Mouse (Mus musculus) limb, embryonic 14.5 days (tissue): ENCODE results near the gene Plxna4. TPM values are rescaled to one million over a fixed set of nuclear protein-coding genes. Genes with fewer than 3 reads are reported as not detected.
A peak's percentile ranks its signal among the peaks of the same experiment; 100 is the strongest.

ENCODE experiments used
- ATAC-seq: fragments of 200-750 bp; cut with Nextera tagmentation; 2 replicates; pipeline ENCODE4 v1.8.0; 2017; ENCODE audit warnings: low read depth, moderate number of reproducible peaks, moderate TSS enrichment; ENCODE audit not compliant: low FRiP score
- DNase-seq: peaks from one replicate; pipeline ENCODE4 v3.0.0-alpha.2; 2015; ENCODE audit warnings: low spot score
- H3K27ac ChIP-seq: fragments of 300-500 bp; sonication (generic); replicated peaks from 2 replicates; pipeline ENCODE4 v1.5.1; 2014; ENCODE audit warnings: low read depth, mild to moderate bottlenecking, low read length, moderate library complexity, mixed read lengths
- H3K27me3 ChIP-seq: fragments of 300-500 bp; sonication (generic); 2 replicates; pipeline ENCODE4 v1.6.1; 2014; ENCODE audit warnings: low read length, mixed read lengths; ENCODE audit not compliant: control insufficient read depth, insufficient read depth
- H3K36me3 ChIP-seq: fragments of 300-500 bp; sonication (generic); 2 replicates; pipeline ENCODE4 v1.6.1; 2014; ENCODE audit warnings: mild to moderate bottlenecking, low read length, moderate library complexity, mixed read lengths; ENCODE audit not compliant: control insufficient read depth, insufficient read depth
- H3K4me1 ChIP-seq: fragments of 300-500 bp; sonication (generic); 2 replicates; pipeline ENCODE4 v1.6.1; 2014; ENCODE audit warnings: antibody characterized with exemption, low read length, mixed read lengths; ENCODE audit not compliant: control insufficient read depth, insufficient read depth
- H3K4me2 ChIP-seq: fragments of 300-500 bp; sonication (generic); replicated peaks from 2 replicates; pipeline ENCODE4 v1.6.1; 2014; ENCODE audit warnings: low read depth, mild to moderate bottlenecking, low read length, moderate library complexity; ENCODE audit not compliant: severe bottlenecking
- H3K4me3 ChIP-seq: fragments of 300-500 bp; sonication (generic); replicated peaks from 2 replicates; pipeline ENCODE4 v1.5.1; 2014; ENCODE audit warnings: low read length
- H3K9ac ChIP-seq: fragments of 300-500 bp; sonication (generic); 2 replicates; pipeline ENCODE4 v1.6.1; 2014; ENCODE audit warnings: mild to moderate bottlenecking, low read depth, low read length, moderate library complexity; ENCODE audit not compliant: severe bottlenecking
- H3K9me3 ChIP-seq: fragments of 300-500 bp; sonication (generic); 2 replicates; pipeline ENCODE4 v1.6.1; 2016; ENCODE audit warnings: low read length; ENCODE audit not compliant: control insufficient read depth
- POLR2A ChIP-seq: fragments of 200-500 bp; IDR thresholded peaks from 2 replicates; pipeline ENCODE4 v1.8.0; 2012; ENCODE audit warnings: inconsistent platforms, mild to moderate bottlenecking, moderate library complexity, borderline replicate concordance; ENCODE audit not compliant: insufficient read depth, insufficient read length; ENCODE audit errors: extremely low read depth
- WGBS: fragments of 180-500 bp; shearing (Covaris S2); extraction: QIAGEN DNeasy Blood & Tissue Kit; methylation state at CpG from one replicate; pipeline ENCODE4 v1.1.7; 2014; 5-methylcytosine and 5-hydroxymethylcytosine counted together
- polyA plus RNA-seq, 2 experiments: library from polyadenylated mRNA; depleted of rRNA in 1 of 2; stranded (reverse) in 1 of 2; unstranded in 1 of 2; fragments of >200 nt; fragmentation: Nextera tagmentation in 1 of 2; extraction: Ambion mirVana in 1 of 2; gene quantifications; 2 replicates each; pipeline versions ENCODE4 v1.2.1 to v1.2.3; 2012 to 2014

The Plxna4 gene
- polyA plus RNA-seq, 2 experiments, result 4.4 to 6.4 TPM

DNA sequence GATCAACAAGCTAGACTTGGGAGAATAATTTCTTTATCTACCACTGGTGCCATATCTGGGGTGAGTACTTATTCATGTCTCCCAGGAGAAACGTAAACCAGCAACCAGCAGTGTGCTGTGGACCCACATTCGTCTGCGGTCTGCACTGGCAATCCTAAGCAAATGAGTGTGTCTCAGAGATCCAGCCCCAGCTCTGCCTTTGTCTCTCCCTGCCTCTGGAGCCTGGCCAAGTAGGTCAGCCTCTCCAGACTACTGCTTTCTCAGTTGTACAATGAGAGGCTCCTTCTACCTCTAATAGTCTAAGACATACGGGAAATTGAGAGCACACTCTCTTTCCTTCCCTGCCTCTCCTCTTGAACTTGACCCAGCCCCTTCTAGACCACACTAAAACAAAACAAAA lies 316.5 kb downstream of the Plxna4 start:
- H3K4me1 ChIP-seq, result no peaks in the 10 kb centered on the region
- H3K4me2 ChIP-seq, result no peak overlapping the region
- H3K9me3 ChIP-seq, result no peaks in the 10 kb centered on the region
- no peak overlapping the region for H3K27ac ChIP-seq
- ATAC-seq (no peak), DNase-seq (no peak)
- no peaks in the 10 kb centered on the region for H3K36me3 ChIP-seq
- WGBS, result 81% methylated on average over 4 of the region's 4 CpGs
- H3K4me3 ChIP-seq, result no peak overlapping the region
- no peak for TF ChIP-seq POLR2A
- no peaks in the 10 kb centered on the region for H3K27me3 ChIP-seq
- no peak overlapping the region for H3K9ac ChIP-seq

DNA sequence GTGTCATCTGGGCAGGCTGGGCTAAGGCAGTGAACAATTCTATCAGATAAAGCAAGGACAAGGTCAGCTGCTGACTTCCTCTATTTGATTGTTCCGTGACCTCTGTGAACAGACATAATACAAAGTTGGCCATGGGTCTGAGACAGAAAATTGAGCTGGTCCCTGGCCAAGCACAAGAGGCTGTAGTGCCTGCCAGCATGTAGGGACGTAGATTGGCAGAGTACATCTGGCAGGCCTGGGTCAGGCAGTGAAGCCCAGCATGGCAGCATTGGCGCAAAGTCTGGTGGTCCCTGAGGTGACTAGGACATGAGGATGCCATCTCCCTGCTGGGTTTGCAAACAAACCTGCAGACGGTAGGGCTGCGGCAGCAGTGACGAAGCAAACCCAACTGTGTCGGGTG lies 321.9 kb downstream of the Plxna4 start:
- Histone ChIP-seq H3K4me1 (peaks cover 10% of the 10 kb centered on the region), H3K4me2 (no peak overlapping the region), H3K4me3 (no peak overlapping the region), H3K9ac (no peak overlapping the region), H3K9me3 (no peaks in the 10 kb centered on the region), H3K27ac (no peak overlapping the region), H3K27me3 (no peaks in the 10 kb centered on the region), H3K36me3 (no peaks in the 10 kb centered on the region)
- no peak for TF ChIP-seq POLR2A
- DNase-seq (no peak), ATAC-seq (no peak)
- WGBS, result 94% methylated on average over 7 of the region's 7 CpGs

DNA sequence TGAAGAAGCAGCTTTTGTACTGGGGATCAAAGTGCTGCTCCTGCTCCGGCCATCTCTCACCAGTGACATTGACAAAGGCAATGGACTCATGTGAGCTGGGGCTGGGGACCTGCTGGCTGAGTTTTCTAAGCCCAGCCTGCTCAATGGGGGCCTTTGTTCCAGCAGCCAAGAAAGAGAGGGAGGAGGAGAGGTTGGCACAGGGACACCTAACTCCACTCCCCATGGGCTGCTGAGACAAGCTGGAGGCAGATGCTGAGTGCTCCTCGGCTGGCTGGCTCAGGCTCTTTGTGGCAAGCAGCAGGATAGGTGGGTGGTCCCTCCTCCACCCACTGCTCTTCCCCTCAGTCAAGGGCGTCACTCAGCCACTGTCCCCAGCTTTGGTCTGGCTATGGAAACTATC lies 326.7 kb downstream of the Plxna4 start:
- H3K4me2 ChIP-seq, result no peak overlapping the region
- WGBS, result 42% methylated on average over 3 of the region's 3 CpGs
- H3K9ac ChIP-seq, result no peak overlapping the region
- no peak overlapping the region for H3K4me3 ChIP-seq
- ATAC-seq (no peak), DNase-seq (peak; percentile 9)
- H3K27ac ChIP-seq, result no peak overlapping the region
- H3K27me3 ChIP-seq, result no peaks in the 10 kb centered on the region
- no peaks in the 10 kb centered on the region for H3K36me3 ChIP-seq
- peaks cover 12% of the 10 kb centered on the region for H3K4me1 ChIP-seq
- no peak for TF ChIP-seq POLR2A
- H3K9me3 ChIP-seq, result no peaks in the 10 kb centered on the region

DNA sequence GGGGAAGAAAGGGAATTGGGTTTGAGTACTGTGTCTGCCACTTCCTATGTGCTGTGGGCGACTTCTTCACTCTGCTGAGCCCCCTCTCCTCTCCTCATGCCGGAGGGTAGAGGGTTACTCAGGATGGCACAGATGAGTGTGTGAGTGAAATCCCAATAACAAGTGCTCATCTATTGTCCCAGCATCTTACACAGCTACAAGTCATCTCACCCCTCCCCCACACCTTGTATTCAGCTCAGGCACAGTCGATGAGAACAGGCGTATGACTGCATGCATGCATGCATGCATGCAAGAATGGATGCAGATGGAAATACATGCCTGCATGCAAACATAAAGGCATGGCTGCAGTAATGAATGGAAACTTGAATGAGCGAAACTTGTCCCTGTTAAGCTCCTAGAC lies 327.7 kb downstream of the Plxna4 start:
- WGBS, result 89% methylated on average over 5 of the region's 5 CpGs
- H3K36me3 ChIP-seq, result no peaks in the 10 kb centered on the region
- H3K27me3 ChIP-seq, result no peaks in the 10 kb centered on the region
- DNase-seq (no peak), ATAC-seq (no peak)
- no peak for TF ChIP-seq POLR2A
- H3K27ac ChIP-seq, result no peak overlapping the region
- H3K9me3 ChIP-seq, result no peaks in the 10 kb centered on the region
- H3K4me3 ChIP-seq, result no peak overlapping the region
- peaks cover 12% of the 10 kb centered on the region for H3K4me1 ChIP-seq
- H3K9ac ChIP-seq, result no peak overlapping the region
- H3K4me2 ChIP-seq, result no peak overlapping the region

DNA sequence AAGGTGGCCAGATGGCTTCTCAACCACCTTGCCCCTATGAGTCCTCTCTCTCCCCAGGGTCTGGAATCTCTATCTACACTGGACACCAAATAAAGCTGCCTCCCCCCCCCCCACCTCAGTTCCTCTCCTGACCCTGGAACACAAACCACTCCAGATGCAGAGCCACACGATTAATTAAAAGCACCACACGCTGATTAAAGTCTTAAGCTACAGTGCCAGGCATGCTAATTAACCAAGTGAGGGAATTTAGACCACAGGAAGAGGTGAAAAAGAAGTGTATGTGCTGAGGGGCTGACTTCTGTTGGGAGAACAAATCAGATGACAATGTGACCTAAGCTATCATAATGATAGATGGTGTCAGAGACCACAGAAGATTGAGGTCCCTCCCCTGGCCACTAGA lies 332.8 kb downstream of the Plxna4 start:
- H3K9ac ChIP-seq, result no peak overlapping the region
- DNase-seq (no peak), ATAC-seq (no peak)
- no peaks in the 10 kb centered on the region for H3K36me3 ChIP-seq
- H3K4me3 ChIP-seq, result no peak overlapping the region
- peaks cover 11% of the 10 kb centered on the region; the same call in 1 of the 2 replicates for H3K4me1 ChIP-seq
- no peak overlapping the region for H3K4me2 ChIP-seq
- no peaks in the 10 kb centered on the region for H3K9me3 ChIP-seq
- 18% methylated on average over 2 of the region's 2 CpGs for WGBS
- TF ChIP-seq POLR2A, result no peak
- no peak overlapping the region for H3K27ac ChIP-seq
- H3K27me3 ChIP-seq, result no peaks in the 10 kb centered on the region

DNA sequence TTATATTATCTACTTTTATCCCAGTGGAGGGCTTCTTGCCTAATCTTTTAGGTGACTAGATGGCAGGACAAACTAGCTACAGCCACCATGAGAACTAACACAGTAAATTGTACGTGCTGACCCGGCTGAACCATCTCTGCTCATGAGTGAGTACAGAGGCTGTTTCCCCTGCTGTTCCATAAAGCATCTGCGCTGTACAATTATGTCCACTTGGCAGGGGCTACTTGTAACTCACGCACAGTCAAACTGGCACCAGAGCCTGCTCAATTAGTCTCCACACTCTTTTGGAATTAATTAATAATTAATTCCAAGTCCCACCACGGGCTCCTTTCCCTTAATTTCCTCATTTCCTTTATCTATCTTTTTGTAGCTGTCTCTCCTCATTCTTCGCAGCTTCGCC lies 335.8 kb downstream of the Plxna4 start:
- Histone ChIP-seq H3K27me3 (no peaks in the 10 kb centered on the region), H3K4me3 (no peak overlapping the region), H3K36me3 (no peaks in the 10 kb centered on the region), H3K4me1 (peaks cover 11% of the 10 kb centered on the region; the same call in 1 of the 2 replicates), H3K9ac (no peak overlapping the region), H3K9me3 (no peaks in the 10 kb centered on the region), H3K4me2 (no peak overlapping the region), H3K27ac (no peak overlapping the region)
- WGBS, result 40% methylated on average over 7 of the region's 7 CpGs
- no peak for ATAC-seq
- TF ChIP-seq POLR2A, result no peak
- DNase-seq, result no peak
